Mouse (Mus musculus): Measurements from ENCODE around the gene Mpdz.

Mpdz gene

DNA sequence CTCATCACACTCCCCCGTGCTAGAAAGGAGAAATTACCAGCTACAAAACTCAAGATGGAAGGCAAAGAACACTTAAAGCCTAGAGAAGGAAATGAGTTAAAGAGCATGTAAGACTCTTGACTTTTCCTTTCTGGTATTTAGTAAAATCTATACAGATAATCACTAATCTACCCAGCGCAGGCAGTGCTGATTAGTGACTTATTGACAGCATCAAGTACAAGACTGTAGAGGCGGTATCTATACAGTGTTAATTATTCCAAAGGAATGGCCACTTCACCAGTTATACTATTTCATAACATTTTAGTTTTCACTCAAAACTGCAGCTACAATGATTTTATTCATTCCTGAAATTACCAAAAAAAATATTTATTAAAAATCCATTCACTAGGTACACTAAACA, 49.7 kb downstream of the Mpdz start:
- no peak for DNase-seq (ENCODE audit: low spot score in 2 of 2)

DNA sequence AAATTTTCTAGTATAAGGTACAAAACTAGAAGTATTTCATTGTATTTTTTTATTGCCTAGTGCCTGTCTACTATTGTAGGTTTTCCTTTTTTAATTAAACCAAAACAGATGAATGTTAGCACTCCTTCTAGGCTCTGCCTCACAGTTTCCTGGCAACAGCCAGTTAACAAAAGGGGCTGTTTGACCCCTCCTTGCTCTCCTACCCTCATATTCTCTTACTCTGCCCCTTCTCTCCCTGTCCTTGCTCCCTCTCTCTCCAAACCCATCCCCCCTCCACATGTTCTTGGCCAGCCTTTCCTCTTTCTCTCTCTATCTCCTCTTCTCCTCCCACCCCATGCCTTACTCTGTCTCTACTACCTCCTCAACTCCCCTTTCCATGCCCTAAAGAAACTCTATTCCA, 53.4 kb downstream of the Mpdz start:
- DNase-seq (ENCODE audit: low spot score in 2 of 2) = no peak

DNA sequence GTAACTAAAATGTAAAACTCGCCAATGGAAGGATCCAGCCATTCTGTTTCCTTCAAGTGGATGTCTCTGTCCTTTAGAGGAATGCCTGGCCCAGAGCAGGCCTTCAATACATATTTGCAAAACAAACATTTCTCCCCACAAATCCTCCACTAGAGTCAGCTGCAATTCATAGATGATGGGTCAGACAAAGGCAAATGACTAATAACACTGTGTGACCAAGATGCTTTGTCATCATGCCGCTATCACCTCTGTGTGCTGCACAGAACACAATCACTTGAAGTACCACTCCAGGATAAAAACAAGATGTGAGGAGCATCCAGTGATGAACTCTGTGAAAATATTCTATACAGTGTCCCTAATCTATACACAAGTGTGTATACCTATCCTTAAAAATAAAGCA, 55.0 kb downstream of the Mpdz start:
- DNase-seq (ENCODE audit: low spot score in 2 of 2) = no peak

DNA sequence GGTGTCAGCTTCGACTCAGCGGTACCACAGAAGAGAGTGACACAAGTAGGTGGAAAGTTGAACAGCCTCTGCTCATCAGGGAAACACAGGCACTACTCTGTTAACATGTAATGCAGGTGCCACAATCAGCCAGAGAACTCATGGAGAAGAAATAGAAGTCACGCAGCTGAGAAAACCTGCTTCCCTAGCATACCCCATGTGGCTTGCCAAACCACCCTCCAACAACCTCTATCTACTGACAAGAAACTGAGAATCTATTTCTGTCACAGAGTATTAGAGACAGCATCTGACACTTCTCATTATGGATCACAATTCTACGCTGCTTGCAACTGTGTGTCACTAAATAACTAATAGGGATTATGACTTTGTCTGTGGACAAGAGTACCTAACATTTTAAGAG, 70.3 kb downstream of the Mpdz start:
- DNase-seq (ENCODE audit: low spot score in 2 of 2) = no peak

DNA sequence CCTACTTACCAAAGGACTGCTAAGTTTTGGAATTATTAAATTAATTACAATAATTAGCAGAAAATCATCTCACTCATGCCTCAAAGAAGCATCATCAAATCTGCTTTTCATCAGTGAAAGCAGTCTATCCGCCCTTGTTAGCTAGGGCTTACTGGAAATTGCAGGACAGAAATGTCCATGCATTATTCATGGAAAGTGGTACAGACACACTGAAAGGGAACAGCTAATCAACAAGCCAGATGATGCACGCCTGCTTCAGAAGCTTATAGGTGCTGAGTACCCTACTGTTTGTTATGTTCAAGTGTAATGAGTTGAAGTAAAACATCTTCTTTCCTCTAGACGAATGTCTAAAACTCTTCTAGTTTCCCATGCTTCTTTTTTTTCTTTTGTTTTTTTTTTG, 91.2 kb downstream of the Mpdz start:
- DNase-seq (ENCODE audit: low spot score in 2 of 2) = no peak

DNA sequence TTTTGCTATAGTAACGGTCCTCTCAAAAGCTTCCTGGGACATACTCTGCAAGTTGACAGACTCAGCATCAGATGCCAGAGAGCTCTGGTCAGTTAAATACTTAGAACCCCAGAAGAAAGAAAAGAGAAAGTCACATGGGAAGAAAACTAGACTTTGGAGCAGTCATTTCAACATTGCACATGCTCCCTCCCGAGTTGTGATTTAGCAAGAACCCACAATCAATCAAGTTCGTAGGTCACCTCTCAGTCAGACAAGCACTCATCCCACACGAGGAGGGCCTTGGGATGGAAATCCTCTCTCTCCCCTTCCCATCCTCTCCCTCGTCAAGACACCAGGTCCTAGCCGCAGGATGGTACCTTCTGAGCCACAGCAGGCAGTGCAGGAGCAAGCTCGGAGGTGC, 94.0 kb downstream of the Mpdz start:
- DNase-seq (ENCODE audit: low spot score in 2 of 2) = no peak

DNA sequence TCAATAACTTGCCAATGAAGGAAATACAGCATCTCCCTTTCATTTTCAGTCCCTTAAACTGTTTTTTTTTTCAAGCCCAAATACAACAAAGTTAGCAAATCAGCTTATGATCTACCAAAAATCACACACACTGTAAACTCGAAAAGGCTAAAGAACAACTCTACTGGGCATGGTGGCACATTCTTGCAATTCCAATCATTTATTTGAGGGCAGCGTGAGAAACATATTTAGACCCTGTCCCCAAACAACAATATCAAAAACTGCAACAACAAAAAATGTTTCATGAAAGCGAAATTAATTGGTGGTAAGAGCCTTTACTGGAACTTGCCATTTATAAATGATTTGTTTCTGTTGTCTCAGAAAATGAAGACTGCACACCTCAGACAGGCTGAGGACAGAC, 97.5 kb downstream of the Mpdz start:
- DNase-seq (ENCODE audit: low spot score in 2 of 2) = no peak

DNA sequence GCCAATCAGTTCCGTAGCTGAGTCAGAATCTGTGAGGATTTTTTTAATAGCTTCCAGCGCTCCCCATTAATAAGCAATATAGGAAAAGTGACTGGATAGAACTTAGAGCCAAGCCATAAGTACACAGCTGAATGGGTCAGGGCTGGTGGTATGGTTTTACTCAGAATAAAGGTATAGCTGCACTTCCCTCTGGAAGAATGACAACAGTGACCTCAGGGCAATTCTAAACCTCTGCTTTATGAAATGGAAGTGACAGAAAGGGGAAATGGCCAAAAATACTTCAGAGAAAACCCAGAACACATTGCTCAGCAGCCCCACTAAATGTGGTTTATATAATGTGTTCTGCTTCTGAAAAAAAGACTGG, 109.0 kb downstream of the Mpdz start:
- DNase-seq (ENCODE audit: low spot score in 2 of 2) = no peak

DNA sequence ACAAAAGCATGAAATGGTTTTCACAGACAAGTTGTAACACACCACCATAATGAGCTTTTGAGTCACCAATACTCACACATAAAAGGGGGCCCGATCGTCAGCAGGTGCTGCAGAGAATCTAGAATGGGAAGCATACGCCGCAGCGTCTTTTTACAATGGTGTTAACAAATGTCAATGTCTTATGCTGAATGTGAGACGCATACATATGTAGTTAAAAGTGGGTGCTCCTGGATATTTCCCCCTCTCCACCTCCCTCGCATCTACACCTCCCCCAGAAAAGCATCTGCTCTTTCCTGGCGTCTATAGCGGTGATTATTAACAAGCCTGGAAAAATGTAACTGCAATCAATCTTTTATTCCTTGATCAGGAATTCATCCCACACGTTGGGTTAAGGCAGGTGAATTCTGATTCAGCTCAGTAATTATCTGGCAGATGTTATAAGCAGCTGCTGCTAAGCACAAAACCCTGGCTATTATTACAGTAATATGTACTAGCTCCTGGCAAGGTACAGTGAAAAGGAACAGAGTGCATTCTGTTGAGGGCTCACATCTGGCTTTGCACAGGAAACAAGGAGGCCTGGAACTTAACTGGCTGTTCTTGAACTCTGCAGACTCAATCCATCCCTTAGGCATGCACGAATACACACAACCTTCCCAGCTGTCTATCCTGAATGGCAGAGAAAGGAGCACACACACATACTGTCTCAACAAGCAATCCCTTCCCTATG, 109.6 kb downstream of the Mpdz start:
- peak; percentile 48 to 65 for DNase-seq (ENCODE audit: low spot score in 2 of 2)

DNA sequence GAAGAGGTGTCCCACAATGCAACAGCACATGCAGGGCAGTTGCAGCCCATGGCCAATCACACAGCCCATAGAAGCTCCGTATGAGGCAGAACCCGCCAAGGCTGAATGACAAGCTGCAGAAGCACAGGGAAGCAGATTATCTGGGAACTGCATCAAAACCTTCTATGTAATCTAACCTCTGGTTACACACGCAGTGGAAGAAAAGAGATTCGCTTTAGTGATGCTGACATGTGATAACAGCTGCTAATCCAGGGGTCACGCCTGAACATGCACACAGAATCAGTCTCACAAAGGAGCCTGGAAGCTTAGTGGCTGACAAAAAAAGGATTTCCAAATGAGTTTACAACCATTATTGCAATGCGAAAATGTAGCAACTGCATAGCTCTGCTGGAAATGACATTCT, 110.2 kb downstream of the Mpdz start:
- DNase-seq (ENCODE audit: low spot score in 2 of 2) = no peak

DNA sequence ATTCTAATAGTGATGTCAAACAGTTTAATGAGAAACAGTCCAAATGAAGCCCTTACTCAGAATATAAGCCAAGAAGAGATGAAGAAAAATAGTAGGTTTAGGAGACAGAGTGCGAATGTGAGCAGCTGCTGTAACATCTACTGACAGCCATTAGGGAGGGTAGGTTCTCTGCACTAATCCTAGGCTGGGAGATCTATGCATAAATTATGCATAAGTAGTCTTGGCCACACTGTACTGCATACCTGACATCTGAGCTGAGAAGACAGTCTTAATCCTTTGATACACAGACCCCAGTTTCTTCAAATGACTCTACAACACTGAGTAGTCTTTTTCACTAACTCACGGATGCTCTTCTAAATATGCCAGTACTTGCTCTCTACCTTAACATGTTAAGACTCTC, 114.9 kb downstream of the Mpdz start:
- DNase-seq (ENCODE audit: low spot score in 2 of 2) = no peak

DNA sequence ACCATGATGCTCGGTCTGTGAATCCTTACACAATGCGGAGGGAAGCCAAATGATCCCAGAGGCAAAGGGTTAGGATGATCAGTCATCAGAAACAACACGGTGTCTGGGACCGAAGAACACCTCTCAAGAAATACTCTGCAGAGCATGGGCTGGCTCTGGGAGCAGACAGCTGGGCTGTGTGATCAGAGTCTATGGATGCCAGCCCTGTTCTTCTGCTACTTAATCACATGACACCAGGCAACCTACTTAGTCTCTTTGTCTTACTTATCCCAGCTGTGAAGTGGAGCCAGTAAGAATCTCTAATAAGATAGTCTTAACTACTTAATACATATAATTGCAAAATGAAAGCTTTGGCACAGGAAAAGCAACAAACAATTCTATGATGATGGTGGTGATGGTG, 118.8 kb downstream of the Mpdz start:
- no peak for DNase-seq (ENCODE audit: low spot score in 2 of 2)

DNA sequence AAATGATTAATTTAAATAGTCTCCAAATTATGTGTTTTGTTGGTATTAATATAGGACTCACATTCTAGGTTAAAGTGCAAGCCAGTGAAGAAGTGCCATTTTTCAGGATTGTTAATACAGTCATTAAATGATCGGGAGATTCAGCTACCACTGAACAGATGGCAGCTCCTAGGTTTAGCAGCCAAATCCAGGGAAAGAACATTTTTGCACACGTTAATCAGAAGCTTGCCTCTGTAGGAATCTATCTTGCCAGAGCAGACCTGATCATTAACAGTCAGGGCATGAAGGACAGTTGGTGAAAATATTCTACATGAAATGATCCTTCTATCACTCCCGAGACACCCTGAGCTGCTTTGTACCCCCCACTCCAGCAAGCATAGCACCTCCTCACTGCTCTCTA, 120.4 kb downstream of the Mpdz start:
- DNase-seq (ENCODE audit: low spot score in 2 of 2) = no peak

DNA sequence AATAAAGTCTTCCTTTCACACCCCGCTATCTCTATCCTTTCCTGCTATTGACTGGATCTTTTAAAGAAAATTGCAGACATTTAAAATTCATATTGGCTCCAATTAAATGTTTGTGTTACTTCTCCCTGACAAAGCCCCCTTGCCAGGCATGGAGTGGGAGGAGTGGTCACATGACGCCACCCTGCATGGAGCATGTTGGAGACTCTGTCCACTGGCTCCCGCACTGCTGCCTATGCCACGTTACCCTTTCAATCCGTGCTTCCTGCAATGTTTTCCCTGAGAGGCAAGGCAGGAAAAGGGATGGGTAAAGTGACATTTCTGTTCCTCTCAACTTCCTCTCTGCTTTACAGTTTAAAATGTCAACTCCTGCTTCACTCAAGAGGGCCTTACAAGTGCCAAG, 128.0 kb downstream of the Mpdz start:
- no peak for DNase-seq (ENCODE audit: low spot score in 2 of 2)

DNA sequence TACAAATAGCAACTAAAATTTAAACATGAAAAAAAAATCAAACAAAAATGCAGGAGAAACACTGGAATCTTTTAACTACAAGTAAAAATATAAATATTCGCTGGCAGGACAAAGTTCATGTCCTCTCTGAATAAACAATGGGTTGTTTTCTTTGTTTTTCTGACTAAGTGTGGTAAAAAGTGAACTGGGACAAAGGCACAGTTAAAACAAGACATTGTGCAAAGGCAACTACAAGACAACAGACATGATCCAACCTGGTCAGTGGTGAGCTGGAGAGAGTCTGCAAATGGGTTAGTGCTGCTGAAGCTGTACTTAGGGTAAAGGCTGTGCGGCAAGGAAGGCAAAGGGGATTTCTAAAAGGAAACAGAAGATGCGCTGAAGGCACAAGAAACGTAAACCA, 129.4 kb downstream of the Mpdz start:
- no peak for DNase-seq (ENCODE audit: low spot score in 2 of 2)

DNA sequence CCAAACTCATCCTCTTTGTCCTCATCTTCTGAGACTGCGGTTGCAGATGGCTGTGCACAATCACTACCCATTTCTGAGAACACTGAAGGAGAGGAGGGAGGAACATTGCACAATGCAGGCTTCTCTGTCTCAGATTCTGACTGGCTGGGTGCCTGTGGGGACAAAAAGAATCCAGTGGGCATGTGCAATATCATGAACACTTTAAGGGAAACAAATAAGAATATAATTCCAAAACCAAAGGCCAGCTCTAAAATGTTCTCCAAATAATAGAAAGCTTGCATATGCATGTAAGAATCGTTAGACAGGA, 132.5 kb downstream of the Mpdz start:
- no peak for DNase-seq (ENCODE audit: low spot score in 2 of 2)

DNA sequence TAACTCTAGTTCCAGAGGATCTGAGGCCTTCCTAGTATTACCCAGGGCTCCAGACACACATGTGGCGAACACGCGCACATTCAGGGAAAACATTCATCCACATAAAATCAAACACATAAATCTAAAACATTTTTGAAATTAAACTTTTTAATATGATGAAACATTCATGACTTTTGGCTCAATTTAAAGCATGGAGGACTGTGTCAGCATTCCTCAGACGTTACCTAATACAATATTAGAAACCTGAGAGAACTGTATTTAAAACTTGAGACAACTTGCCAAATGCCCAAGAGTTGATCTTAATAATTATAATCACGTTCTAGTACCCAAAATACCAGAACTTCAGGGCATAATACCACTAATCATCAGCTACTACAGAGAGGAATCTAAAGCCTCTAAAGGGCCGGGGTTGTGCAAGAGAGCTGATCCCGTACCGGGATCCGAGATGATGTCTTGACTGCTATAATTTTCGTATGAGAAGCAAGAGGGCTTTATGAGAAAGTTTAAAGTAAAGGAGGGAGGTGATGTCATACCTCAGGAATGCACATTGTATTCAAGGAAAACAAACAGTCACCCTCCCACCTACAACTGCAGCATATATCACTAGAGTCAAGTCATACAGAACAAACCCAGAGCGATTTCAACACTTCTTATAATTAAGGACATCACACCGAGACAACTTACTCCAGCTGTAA, 133.0 kb downstream of the Mpdz start:
- DNase-seq (ENCODE audit: low spot score in 2 of 2) = no peak

DNA sequence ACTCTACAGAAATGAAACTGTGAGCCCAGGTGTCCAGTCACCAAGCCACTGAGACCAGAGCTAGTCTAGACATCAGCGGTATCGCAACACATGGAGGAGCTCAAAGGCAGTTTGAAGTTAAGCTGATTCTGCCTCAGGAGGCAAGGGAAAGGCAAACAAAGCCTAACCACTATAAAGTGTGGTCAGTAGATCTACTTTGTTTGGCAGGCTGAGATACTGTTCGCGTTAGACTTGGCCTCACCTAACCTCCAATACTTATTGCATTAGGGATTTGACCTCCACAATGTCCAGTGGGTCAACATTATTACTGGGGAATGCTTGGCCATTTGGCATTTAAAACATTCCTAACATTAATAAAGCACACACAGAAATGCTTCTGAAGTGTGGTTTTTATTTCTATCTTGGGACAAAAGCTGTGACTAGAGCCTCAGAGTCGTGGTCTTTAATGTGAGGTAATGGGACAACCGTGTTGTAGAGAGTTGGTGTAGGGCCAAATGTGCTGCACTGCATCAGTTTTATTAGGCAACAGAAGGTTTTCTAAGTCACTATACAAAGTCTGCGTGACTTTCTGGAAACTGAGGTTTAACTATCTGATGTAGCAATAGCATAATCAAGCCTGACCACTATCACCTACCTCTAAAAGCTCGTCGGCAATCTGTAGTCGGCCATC, 134.9 kb downstream of the Mpdz start:
- no peak for DNase-seq (ENCODE audit: low spot score in 2 of 2)

DNA sequence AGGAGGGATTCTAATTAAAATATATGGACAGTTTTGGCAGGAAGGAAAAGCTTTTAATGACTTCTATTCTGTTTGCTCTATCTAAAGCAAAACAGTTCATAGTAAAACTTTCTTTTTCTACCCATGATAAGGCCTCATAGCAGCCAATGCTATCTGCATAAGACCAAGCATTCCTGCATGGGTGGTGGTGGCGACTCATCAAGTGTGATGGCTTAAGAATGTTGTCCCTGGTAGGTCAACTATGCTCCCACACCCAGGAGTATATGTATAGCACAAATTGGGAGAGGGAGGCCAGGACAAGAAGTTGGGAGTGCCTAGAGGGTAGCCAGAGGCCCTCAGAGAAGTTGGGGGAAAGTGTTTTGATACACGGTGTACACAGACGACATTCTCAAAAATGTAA, 140.6 kb downstream of the Mpdz start:
- DNase-seq (ENCODE audit: low spot score in 2 of 2) = no peak

DNA sequence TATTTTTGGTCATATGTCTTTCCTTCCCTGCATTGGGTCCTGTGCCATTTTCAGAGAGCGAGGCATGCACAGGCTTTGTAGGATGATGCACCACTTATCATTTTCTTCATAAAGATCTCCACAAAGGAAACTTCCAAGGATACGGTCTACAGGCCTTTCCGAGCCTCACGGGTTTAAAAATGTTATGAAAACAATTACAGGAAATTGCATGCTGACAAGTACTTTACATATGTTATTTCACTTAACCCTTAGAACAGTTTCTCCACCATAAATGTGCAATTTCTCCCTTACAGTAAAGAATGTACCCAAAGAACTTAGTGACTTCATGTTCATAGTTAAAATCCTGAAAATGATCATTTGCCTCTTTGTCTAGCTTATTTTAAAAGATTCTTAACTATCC, 144.2 kb downstream of the Mpdz start:
- no peak for DNase-seq (ENCODE audit: low spot score in 2 of 2)

DNA sequence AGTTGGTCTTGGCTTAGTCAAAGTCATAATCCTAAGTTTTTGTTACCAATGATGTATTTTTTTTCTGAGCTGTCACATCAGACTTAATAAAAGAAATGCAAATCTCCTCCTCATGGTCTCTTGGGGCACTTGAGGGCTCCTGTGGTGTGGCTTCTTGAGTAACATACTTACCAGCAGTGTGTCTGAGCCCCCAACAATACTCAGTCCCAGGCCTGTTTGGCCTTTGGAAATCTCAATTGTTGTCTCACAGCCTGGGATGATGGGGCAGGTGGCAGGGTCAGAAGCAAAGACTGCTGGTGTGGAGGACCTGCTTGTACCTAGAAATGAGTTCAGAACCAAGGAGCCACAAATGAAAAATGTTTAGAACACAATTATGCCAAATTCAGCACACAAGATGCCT, 149.3 kb downstream of the Mpdz start:
- DNase-seq (ENCODE audit: low spot score in 2 of 2) = no peak

DNA sequence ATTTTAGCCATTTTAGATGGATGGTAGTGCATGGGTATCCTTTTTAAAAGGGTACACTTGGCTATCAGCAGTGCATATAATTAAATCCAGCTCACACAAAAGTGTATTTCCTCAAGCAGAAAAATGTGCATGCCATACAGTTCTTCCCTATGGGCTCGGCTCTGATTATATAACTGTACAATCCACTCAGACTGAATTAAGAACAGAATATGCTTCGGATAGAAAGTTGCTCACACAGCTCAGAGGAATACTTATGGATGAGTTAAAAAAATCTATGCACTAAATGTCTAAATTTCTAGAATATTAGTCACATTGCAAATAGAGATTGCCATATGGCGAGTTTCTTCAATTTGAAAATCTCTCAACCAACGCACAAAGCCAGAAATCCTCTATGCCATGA, 157.1 kb downstream of the Mpdz start:
- no peak for DNase-seq (ENCODE audit: low spot score in 2 of 2)

DNA sequence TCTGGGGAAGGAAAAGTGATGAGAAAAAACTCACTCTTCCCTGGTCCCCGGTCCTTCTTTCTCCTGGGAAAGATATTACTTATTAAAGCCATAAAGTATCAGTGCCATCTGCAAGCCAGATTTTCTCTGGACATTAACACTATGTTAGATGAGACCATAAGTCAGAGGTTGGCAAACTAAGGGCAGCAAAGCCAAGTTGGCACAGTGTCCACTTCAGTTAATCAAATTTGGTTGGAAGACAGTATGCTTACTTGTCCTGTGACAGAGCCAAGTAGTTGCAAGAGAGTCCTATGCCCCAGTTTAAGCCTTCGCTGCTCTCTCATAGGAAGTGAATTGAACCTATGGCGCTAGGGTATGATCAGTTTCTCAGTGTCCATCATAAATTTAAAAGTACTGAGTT, 159.0 kb downstream of the Mpdz start:
- no peak for DNase-seq (ENCODE audit: low spot score in 2 of 2)

DNA sequence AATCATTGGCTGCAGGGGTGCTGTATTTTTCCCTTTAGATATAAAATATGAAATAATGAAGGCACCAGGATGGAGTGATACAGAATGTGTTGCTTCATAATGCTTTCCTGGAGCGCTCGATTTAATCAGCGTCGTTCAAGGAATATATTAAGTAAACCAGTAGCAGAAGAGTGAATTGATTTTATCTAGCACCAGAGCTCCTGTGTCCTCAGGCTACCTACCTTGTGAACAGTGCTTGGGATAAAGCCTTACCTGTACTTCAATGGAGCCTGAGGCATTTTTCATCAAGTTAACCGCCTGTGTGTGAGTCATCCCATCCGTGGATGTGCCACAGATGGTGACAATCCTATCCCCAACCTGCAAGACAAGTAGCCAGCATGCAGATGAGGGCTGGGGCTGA, 159.5 kb downstream of the Mpdz start:
- DNase-seq (ENCODE audit: low spot score in 2 of 2) = no peak

Data from left cerebral cortex, adult 9 months (tissue).